Mouse (Mus musculus) liver, embryonic 11.5 days (tissue): Measurements from ENCODE around the gene Tfcp2l1. TPM values are rescaled to one million over a fixed set of nuclear protein-coding genes. Genes with fewer than 3 reads are reported as not detected.

ENCODE experiments used
- ATAC-seq: fragments of 200-750 bp; cut with Nextera tagmentation; replicated peaks from 2 replicates; pipeline ENCODE4 v1.8.0; 2017; ENCODE audit warnings: moderate number of reproducible peaks, mild to moderate bottlenecking, moderate TSS enrichment, moderate library complexity; ENCODE audit not compliant: low FRiP score
- DNase-seq: peaks from one replicate; pipeline ENCODE4 v3.0.0-alpha.2; 2017; ENCODE audit warnings: low spot score
- H3K27ac ChIP-seq: fragments of 300-500 bp; sonication (generic); 2 replicates; pipeline ENCODE4 v1.5.1; 2014; ENCODE audit warnings: mild to moderate bottlenecking, low read depth, low read length, control low read depth
- H3K27me3 ChIP-seq: fragments of 300-500 bp; sonication (generic); replicated peaks from 2 replicates; pipeline ENCODE4 v1.6.1; 2014; ENCODE audit warnings: low read length, mixed read lengths; ENCODE audit not compliant: control insufficient read depth, insufficient read depth
- H3K36me3 ChIP-seq: fragments of 300-500 bp; sonication (generic); 2 replicates; pipeline ENCODE4 v1.6.1; 2014; ENCODE audit warnings: mild to moderate bottlenecking, low read length, moderate library complexity, mixed read lengths; ENCODE audit not compliant: control insufficient read depth, insufficient read depth
- H3K4me1 ChIP-seq: fragments of 300-500 bp; sonication (generic); replicated peaks from 2 replicates; pipeline ENCODE4 v1.6.1; 2014; ENCODE audit warnings: low read length, mixed read lengths; ENCODE audit not compliant: control insufficient read depth, insufficient read depth
- H3K4me2 ChIP-seq: fragments of 300-500 bp; sonication (generic); 2 replicates; pipeline ENCODE4 v1.6.1; 2014; ENCODE audit warnings: mild to moderate bottlenecking, control low read depth, moderate library complexity
- H3K4me3 ChIP-seq: fragments of 300-500 bp; sonication (generic); 2 replicates; pipeline ENCODE4 v1.5.1; 2014; ENCODE audit warnings: low read depth, low read length, control low read depth
- H3K9ac ChIP-seq: fragments of 300-500 bp; sonication (generic); 2 replicates; pipeline ENCODE4 v1.6.1; 2014; ENCODE audit warnings: low read depth, low read length, control low read depth
- H3K9me3 ChIP-seq: fragments of 300-500 bp; sonication (generic); 2 replicates; pipeline ENCODE4 v1.6.1; 2016; ENCODE audit warnings: low read length, inconsistent platforms, mixed read lengths; ENCODE audit not compliant: control insufficient read depth
- WGBS: fragments of 180-500 bp; shearing (Covaris S2); extraction: QIAGEN DNeasy Blood & Tissue Kit; methylation state at CpG from one replicate; pipeline ENCODE4 v1.1.7; 2014; 5-methylcytosine and 5-hydroxymethylcytosine counted together
- polyA plus RNA-seq: library from polyadenylated mRNA; unstranded; fragments of >200 nt; fragmentation: Nextera tagmentation; extraction: Ambion mirVana; gene quantifications from 2 replicates; pipeline ENCODE4 v1.2.1, GENCODE M21; 2014

Tfcp2l1 gene
- polyA plus RNA-seq, 1 experiment from 2014 or later: 0.60 TPM

GRCm38 (mm10) chr1:118667536-118667935 is 39.8 kb downstream of the Tfcp2l1 start:
- H3K4me2 ChIP-seq: no peak overlapping the region
- no peaks in the 10 kb centered on the region for H3K4me1 ChIP-seq
- DNase-seq (no peak), ATAC-seq (no peak)
- no peak overlapping the region for H3K9ac ChIP-seq
- no peaks in the 10 kb centered on the region for H3K9me3 ChIP-seq
- no peak overlapping the region for H3K4me3 ChIP-seq
- no peak overlapping the region for H3K27ac ChIP-seq
- H3K27me3 ChIP-seq: no peaks in the 10 kb centered on the region
- no peaks in the 10 kb centered on the region for H3K36me3 ChIP-seq

- Histone ChIP-seq H3K4me3 (no peak overlapping the region), H3K4me2 (no peak overlapping the region), H3K9ac (no peak overlapping the region), H3K4me1 (no peaks in the 10 kb centered on the region), H3K27me3 (no peaks in the 10 kb centered on the region), H3K36me3 (no peaks in the 10 kb centered on the region), H3K27ac (no peak overlapping the region), H3K9me3 (no peaks in the 10 kb centered on the region)
- ATAC-seq: no peak
- no peak for DNase-seq
- 62% methylated on average over 8 of the region's 8 CpGs for WGBS
These were observed 44.5 kb downstream of the Tfcp2l1 start for GRCm38 (mm10) chr1:118672196-118672595.

DNA sequence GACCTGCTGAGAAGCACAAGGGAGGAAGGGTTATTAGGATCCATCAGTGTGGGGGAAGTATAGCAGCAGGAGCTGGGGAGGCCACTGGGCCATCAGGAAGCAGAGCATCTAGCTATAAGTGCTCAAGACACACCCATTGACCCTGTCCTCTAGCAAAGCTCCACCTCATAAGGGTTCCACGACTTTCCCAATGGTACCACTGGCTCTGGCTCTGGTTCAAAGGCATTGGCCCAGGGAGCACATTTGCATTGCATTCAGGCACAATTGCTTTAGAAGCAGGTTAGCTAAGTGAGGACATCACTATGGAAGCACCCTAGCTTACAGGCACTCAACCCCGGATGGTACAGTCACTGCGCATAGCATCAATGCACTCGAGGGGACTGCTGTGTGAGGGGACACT is 46.4 kb downstream of the Tfcp2l1 start:
- Histone ChIP-seq H3K36me3 (no peaks in the 10 kb centered on the region), H3K27ac (no peak overlapping the region), H3K9me3 (no peaks in the 10 kb centered on the region), H3K4me3 (no peak overlapping the region), H3K4me2 (no peak overlapping the region), H3K27me3 (no peaks in the 10 kb centered on the region), H3K4me1 (no peaks in the 10 kb centered on the region), H3K9ac (no peak overlapping the region)
- 71% methylated on average over 4 of the region's 4 CpGs for WGBS
- DNase-seq (no peak), ATAC-seq (no peak)

- H3K36me3 ChIP-seq: no peaks in the 10 kb centered on the region
- no peak overlapping the region for H3K4me3 ChIP-seq
- ATAC-seq (no peak), DNase-seq (no peak)
- H3K9ac ChIP-seq: no peak overlapping the region
- no peak overlapping the region for H3K4me2 ChIP-seq
- 60% methylated on average over 1 of the region's 1 CpGs for WGBS
- no peaks in the 10 kb centered on the region for H3K9me3 ChIP-seq
- no peaks in the 10 kb centered on the region for H3K4me1 ChIP-seq
- H3K27ac ChIP-seq: no peak overlapping the region
- no peaks in the 10 kb centered on the region for H3K27me3 ChIP-seq
These were observed 54.2 kb downstream of the Tfcp2l1 start for GRCm38 (mm10) chr1:118681980-118682379.

DNA sequence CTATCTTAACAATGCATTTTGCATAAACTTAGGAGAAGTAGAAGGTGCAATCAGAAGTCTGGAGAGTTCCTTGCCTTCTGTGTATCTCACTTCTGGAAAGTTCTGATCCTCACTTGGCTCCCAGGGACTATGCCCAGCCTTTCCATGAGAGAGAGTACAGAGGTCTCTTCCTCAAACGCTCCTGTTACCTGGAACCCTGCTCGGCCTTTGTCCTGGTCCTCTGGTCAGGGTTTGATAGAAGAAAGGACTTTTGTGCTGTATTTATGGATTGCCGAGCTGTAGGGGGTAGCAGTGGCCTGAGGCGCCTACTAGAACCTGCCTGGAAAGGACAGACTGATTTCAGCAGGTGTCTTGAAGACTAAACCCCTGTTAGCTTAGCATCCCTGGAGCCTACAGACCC is 55.9 kb downstream of the Tfcp2l1 start:
- Histone ChIP-seq H3K27ac (no peak overlapping the region), H3K27me3 (no peaks in the 10 kb centered on the region), H3K4me1 (no peaks in the 10 kb centered on the region), H3K4me2 (no peak overlapping the region), H3K4me3 (no peak overlapping the region), H3K9me3 (no peaks in the 10 kb centered on the region), H3K9ac (no peak overlapping the region), H3K36me3 (no peaks in the 10 kb centered on the region)
- DNase-seq: no peak
- no peak for ATAC-seq
- 74% methylated on average over 4 of the region's 4 CpGs for WGBS

- H3K4me2 ChIP-seq: no peak overlapping the region
- H3K4me3 ChIP-seq: no peak overlapping the region
- 88% methylated on average over 10 of the region's 10 CpGs for WGBS
- H3K4me1 ChIP-seq: no peaks in the 10 kb centered on the region
- DNase-seq: no peak
- H3K9ac ChIP-seq: no peak overlapping the region
- no peaks in the 10 kb centered on the region for H3K9me3 ChIP-seq
- H3K27me3 ChIP-seq: no peaks in the 10 kb centered on the region
- ATAC-seq: no peak
- no peak overlapping the region for H3K27ac ChIP-seq
- no peaks in the 10 kb centered on the region for H3K36me3 ChIP-seq
These were observed 60.0 kb downstream of the Tfcp2l1 start for GRCm38 (mm10) chr1:118687726-118688125.

DNA sequence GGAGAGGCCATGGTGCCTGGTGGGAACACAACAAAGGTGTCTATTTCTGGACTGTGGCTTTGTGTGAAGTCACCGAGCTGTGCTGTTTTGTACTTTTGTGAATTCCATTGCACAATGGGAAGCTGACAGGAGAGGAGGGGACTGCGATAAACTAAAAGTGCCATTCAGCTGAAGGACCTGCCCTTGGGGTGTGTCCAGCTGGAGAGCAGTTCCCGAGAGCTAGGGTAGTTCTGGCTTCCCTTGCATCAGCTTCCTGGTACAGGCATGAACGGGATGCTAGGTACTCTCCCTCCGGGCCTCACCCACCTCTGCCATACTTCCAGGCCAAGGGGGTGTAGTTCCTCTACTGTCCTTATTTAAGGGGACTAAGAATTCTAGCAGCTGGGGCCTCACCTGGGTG is 62.1 kb downstream of the Tfcp2l1 start:
- no peak overlapping the region for H3K4me2 ChIP-seq
- no peaks in the 10 kb centered on the region for H3K27me3 ChIP-seq
- WGBS: 62% methylated on average over 5 of the region's 5 CpGs
- no peaks in the 10 kb centered on the region for H3K36me3 ChIP-seq
- H3K4me1 ChIP-seq: no peaks in the 10 kb centered on the region
- H3K4me3 ChIP-seq: no peak overlapping the region
- no peak overlapping the region for H3K9ac ChIP-seq
- no peak overlapping the region for H3K27ac ChIP-seq
- H3K9me3 ChIP-seq: no peaks in the 10 kb centered on the region
- DNase-seq (no peak), ATAC-seq (no peak)

DNA sequence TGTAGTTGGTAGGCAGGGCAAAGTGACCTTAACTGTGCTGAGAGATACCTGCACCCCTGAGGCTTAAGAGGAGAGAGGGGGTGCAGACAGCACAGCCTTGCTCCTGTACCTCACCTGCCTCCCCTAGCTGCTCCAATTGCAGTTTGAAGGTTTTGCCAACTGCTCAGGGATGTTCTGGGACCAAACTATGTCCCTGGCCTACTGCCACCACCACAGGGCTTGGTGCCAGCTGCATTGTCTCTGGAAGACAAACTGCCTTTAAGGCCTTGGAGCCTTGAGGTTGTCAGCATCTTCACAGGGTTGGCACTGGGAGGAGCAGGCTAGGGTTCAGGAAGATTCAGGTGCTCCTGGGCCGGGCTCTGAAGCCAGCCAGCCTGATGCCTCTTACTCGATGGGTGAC is 66.7 kb downstream of the Tfcp2l1 start:
- Histone ChIP-seq H3K9me3 (no peaks in the 10 kb centered on the region), H3K27me3 (no peaks in the 10 kb centered on the region), H3K4me2 (no peak overlapping the region), H3K27ac (no peak overlapping the region), H3K36me3 (no peaks in the 10 kb centered on the region), H3K4me1 (no peaks in the 10 kb centered on the region), H3K4me3 (no peak overlapping the region), H3K9ac (no peak overlapping the region)
- DNase-seq (no peak), ATAC-seq (no peak)
- WGBS: 78% methylated on average over 2 of the region's 2 CpGs

- Histone ChIP-seq H3K4me3 (no peak overlapping the region), H3K36me3 (no peaks in the 10 kb centered on the region), H3K9ac (no peak overlapping the region), H3K4me2 (no peak overlapping the region), H3K4me1 (no peaks in the 10 kb centered on the region), H3K27me3 (no peaks in the 10 kb centered on the region), H3K27ac (no peak overlapping the region), H3K9me3 (no peaks in the 10 kb centered on the region)
- ATAC-seq (no peak), DNase-seq (no peak)
- WGBS: 66% methylated on average over 6 of the region's 6 CpGs
These were observed 70.2 kb downstream of the Tfcp2l1 start for GRCm38 (mm10) chr1:118697906-118698305.
